Mouse (Mus musculus): ENCODE results near the gene Rbfox3.

- TF ChIP-seq POLR2A (IDR thresholded peaks at IDR 0.05; ENCODE audit: insufficient read length, low read depth) (no peak), MYOD1 (IDR thresholded peaks at IDR 0.05; ENCODE audit: control insufficient read depth in 1 of 3, insufficient read length in 2 of 3, low read depth in 2 of 3) (no peak), E2F4 (IDR thresholded peaks at IDR 0.05; ENCODE audit: insufficient read depth) (no peak), TCF12 (IDR thresholded peaks at IDR 0.05; ENCODE audit: insufficient read depth, poor library complexity, severe bottlenecking) (no peak), CEBPB (IDR thresholded peaks at IDR 0.05; ENCODE audit: insufficient read depth, poor library complexity, severe bottlenecking) (no peak), MAX (IDR thresholded peaks at IDR 0.05; ENCODE audit: low read depth) (no peak), SRF (IDR thresholded peaks at IDR 0.05; ENCODE audit: control insufficient read depth, insufficient read length, low read depth) (no peak)
These were observed 11.4 kb downstream of the Rbfox3 start for GRCm38 (mm10) chr11:118899771-118900545.

All from myocyte (in vitro differentiated cells).